Mouse (Mus musculus) left cerebral cortex, adult 2 months (tissue): Measurements from ENCODE around the gene Lrrc4. TPM values are rescaled to one million over a fixed set of nuclear protein-coding genes. Genes with fewer than 3 reads are reported as not detected.

Experiments used
- DNase-seq, 2 experiments: peaks; one replicate each; pipeline ENCODE4 v3.0.0; 2021 to 2022; ENCODE audit warnings: low spot score in 2 of 2, mixed read lengths in 1 of 2; ENCODE audit errors: extremely low spot score in 1 of 2
- H3K27ac ChIP-seq: fragments of 200-600 bp; 2 replicates; pipeline ENCODE4 v1.8.1; 2022
- H3K4me3 ChIP-seq: fragments of 200-600 bp; 2 replicates; pipeline ENCODE4 v1.8.1; 2022
- CTCF ChIP-seq: fragments of 200-600 bp; IDR thresholded peaks from 2 replicates; pipeline ENCODE4 v1.8.1; 2022; ENCODE audit warnings: antibody characterized with exemption, mild to moderate bottlenecking, moderate library complexity
- intact Hi-C: fragments of 180-260 bp; cut with DNase I; formaldehyde crosslinking; loops from one replicate; pipeline ENCODE4 v1.15.1; 2025
- total RNA-seq, 2 experiments: library from RNA; stranded (reverse); gene quantifications; 2 replicates each; pipeline ENCODE4 v1.2.3; 2021

Gene Lrrc4
- total RNA-seq, 2 experiments from 2014 or later: 105 to 111 TPM

DNA sequence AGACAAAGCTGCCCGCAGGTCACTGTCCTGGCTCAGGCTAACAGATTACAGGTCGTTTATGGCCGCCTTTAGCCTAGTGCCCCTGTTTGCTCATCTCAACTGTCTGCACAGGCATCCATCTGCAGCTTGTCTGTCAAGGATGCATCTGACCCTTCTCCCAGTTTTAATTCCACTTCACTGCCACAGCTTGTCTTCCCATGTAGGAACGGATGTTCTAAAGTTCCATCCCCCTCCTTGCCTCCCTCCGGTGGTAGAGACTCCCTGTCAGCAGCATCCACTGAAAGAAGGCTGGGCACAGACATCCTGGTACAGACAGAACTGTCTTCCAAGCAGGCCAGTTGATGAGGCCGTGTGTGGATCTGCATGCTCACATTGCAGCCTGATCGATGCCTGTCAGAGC is 20.8 kb upstream of the Lrrc4 start:
- H3K4me3 ChIP-seq: no peak overlapping the region
- H3K27ac ChIP-seq: no peak overlapping the region
- intact Hi-C loops: no loop called here
- TF ChIP-seq CTCF: no peak
- no peak for DNase-seq

DNA sequence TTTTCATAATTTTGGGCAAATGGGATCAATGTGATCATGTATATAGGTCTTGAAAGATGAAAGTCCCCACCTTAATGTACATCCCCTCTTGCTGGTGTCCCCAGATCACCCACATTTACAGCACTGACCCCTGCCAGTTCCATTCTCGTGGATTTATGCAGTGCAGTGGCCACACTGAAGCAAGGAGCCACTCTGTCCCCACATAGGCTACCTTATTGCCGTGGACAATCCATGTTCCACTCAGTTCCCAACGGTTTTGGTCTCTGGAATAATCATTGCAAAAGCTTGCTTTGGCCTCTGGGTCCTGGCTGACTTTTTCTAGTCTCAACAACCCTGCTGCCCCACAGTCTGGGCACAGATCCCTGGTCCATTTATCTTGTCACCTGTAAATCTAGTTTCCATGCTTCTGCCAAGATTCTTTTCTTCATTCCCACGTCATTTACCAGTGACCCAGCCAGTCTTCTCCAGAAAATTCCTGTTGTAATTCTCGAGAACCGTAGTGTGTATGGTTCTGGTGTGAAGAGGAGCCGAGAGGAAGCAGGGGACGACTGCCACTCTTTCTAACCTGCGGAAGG is 18.9 kb upstream of the Lrrc4 start:
- intact Hi-C loops: no loop called here
- no peak for TF ChIP-seq CTCF
- H3K27ac ChIP-seq: no peak overlapping the region
- no peak overlapping the region for H3K4me3 ChIP-seq
- DNase-seq: no peak

DNA sequence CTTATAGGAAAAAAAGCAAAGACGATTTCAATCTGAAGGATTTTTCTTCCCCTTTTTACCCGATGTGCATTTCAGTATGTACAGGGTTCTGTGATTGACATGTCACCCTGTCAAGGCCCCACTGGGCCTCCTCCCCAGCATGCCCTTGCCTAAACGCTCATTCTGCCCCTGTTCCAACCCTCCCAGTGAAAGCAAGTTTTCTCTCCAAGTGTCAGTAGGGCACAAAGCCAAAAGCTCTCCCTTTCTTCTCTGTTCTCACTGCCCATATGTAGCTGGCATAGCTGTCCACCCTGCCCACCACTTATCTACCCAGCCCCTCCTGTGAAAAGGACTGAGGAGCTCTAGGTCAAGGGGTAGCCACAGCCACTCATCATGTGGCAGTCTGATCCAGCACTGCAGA is 17.8 kb upstream of the Lrrc4 start:
- no peak for TF ChIP-seq CTCF
- intact Hi-C loops: no loop called here
- no peak for DNase-seq
- H3K27ac ChIP-seq: no peak overlapping the region
- H3K4me3 ChIP-seq: no peak overlapping the region

DNA sequence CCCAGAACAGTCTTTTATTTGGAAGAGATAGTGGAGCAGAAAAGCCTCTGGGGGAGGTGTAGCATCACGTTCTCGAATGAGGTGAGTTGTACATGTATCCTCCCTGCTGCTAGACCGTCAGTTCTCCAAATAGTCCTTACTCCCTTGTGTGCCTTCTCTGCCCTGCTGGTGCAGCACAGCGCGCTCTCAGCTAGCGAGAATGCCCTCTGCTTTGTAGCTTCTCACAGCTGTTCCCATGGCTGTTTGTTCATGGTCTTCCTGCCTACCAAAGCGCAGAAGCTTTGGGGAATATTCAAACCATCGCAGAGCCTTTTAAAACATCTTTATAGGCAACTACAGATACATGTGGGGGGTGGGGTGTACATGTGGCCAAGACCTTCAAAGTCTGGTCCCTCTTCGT is 17.3 kb upstream of the Lrrc4 start:
- no peak overlapping the region for H3K4me3 ChIP-seq
- DNase-seq: no peak
- intact Hi-C loops: no loop called here
- no peak overlapping the region for H3K27ac ChIP-seq
- no peak for TF ChIP-seq CTCF

DNA sequence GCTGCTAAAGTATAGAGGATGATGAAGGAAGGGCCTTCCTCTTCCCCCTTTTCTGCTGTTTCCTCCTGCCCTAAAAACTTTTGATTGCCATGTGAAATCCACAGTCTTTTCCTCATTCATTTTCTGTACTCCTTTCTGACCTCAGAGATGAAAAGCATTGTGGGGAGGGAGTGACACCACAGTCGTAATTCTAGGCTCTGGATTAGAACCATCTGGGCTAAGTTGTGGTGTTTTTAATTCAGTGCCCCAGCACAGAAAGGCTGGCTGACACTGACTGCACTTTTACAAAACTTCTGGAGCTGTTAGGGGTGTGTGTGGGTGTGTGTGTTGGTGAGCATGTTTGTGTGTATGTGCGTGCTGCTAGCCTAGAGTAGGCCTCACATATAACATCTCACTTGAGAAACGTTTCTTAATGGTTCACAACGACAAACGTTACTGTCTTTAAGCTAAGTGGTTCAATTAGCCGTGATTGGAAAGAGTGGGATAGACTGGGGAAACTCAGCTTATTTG is 16.8 kb upstream of the Lrrc4 start:
- no peak for TF ChIP-seq CTCF
- intact Hi-C loops: no loop called here
- DNase-seq: no peak
- Histone ChIP-seq H3K4me3 (no peak overlapping the region), H3K27ac (no peak overlapping the region)

DNA sequence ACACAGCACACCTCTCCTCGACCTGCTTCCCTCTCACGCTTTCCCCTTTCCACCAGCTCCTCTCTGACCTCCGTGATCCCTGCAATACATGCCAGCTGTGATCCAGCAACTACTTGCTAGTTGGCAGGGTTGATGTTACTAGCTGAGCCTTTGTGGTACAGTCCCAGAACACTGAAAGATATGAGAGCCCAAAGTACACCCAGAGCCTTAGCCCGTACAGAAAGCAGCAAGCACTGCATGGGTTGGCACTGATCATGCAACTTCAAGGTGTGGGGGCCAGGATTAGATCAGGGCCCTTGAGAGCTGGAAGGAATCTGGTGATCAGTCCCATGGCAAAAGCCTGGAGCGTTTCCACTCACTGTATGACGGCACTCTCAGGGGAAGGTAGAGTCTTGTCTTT is 16.1 kb upstream of the Lrrc4 start:
- Histone ChIP-seq H3K27ac (no peak overlapping the region), H3K4me3 (no peak overlapping the region)
- no peak for DNase-seq
- no peak for TF ChIP-seq CTCF
- intact Hi-C loops: no loop called here

DNA sequence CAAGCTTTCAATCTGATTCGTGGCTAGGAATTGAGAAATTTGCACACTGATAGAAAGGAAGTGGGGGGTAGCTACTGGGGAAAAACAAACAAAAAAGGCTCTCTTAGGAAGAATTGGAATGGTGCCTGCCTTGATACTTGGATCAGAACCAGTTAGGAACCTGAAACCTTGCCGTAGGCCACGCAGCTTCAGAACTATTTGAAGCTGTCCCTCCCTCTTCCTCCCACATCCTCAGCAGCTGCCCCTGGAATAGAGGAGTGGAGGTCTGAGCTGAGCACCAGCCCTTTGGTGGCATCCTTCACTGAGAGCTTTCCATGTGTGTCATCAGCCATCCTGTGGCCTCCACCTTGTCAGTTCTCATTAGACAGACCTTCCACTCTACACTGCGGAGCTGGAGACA is 14.1 kb upstream of the Lrrc4 start:
- DNase-seq: no peak
- TF ChIP-seq CTCF: no peak
- Histone ChIP-seq H3K27ac (no peak overlapping the region), H3K4me3 (no peak overlapping the region)
- intact Hi-C loops: no loop called here

DNA sequence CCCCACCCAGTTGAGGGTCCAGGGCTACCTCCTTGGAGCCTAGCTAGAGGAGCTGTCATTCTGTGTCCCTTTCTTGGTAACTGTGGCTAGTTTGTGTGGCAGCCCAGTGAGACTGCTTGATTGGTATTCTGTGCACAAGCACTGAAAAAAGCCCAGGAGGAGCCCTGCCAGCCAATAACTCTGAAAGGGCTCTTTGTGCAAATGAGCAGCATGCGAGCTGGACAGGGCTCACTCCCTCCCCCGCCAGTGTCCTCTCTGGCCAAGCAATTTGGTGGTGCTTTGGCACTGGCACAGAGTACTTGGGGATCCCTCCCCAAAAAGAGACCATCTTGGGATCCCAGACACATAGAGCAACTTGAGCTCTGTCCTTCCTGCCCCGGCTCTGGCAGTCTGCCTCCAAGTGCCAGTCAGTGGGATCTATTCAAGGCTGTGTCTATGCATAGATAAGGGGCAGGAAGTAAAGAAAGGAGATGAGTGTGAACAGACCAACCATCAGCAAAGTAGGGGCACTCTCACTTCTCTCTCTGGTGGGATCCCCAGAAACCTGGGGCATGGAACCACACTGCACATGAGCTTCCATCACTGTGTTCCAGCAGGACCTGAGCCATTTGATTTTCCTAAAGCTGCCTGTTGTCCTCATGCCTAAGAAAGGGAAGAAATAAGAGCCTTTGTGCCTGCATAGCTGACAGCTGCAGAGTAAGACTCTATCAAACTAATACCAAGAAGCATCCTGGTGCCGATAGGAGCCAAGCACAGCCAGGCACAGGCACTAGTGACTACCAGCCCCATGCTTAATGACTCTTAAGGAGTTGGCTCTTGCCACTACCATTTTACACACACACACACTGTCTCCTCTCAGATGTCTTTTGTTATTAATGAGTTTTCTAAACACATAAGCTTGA is 11.1 kb upstream of the Lrrc4 start:
- DNase-seq: peak in 1 of 2 experiments; percentile 67
- intact Hi-C loops: no loop called here
- no peak overlapping the region for H3K4me3 ChIP-seq
- H3K27ac ChIP-seq: peak overlapping the region; percentile 61
- no peak for TF ChIP-seq CTCF

DNA sequence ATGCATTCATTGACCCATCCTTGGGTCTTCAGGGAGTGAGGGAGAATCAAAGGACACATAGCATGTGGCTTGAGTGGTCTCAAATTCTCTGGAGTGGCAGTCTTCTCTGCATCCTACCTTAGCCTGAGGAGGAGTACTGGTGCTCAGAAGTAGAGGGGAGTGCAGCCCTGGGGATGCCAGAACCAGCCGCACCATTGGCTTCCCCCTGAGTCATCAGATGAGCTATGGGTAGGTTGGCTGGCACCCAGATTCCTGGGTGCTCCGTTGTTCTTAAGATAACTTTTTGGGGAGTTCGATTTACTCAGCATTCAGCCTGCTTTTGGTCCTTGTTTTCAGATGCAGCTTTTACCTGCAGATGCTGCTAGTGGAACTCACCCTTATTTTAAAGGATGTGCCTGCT is 10.0 kb upstream of the Lrrc4 start:
- H3K27ac ChIP-seq: peak overlapping the region; percentile 28; the same call in 1 of the 2 replicates
- no peak overlapping the region for H3K4me3 ChIP-seq
- DNase-seq: no peak
- TF ChIP-seq CTCF: no peak
- intact Hi-C loops: no loop called here

DNA sequence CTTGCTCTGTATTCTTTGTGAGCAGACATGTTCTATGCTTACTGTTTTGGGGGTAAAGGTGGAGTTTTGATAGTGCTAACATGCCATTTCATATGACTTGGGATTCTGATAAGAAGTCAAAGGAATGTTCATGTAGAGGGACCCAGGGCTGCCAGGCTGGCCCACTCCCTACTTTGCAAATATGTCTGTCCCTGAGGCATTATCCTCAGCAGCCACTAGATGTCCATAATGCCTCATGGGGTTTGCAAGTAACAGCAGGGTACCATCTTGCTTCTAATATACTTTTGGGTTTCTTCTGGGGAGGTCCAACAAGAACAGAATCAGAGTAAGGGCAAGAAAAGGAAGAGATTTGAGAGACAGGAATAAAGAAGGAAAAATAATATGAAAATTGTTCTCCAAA is 5.1 kb upstream of the Lrrc4 start:
- TF ChIP-seq CTCF: peak; percentile 71
- intact Hi-C loops: loop anchor here (5.0 kb wide), 1 partner anchor 36 kb away; no protein-coding TSS in a partner anchor

DNA sequence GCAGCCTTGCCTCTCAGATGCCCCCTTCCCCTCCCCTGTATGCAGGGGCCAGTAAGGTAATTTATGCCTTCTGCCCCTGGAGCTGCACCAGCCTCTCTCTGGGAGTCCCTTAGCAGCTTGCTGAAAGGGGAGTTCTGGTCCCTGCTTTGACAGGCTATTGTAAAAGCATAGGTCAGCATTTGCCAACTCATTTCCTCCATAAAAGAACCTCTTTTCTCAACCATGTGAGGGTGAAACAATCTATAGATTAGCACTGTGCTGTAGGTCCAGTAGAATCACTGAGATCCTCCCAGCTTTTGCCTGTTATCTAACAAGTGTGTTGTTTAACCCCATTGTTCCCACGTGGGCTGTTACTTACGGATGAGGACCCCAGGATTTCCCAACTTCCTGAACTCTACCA is 2.5 kb upstream of the Lrrc4 start:
- Histone ChIP-seq H3K4me3 (peak overlapping the region; percentile 95), H3K27ac (peak overlapping the region; percentile 99)
- intact Hi-C loops: loop anchor here (2.0 to 5.0 kb wide), 4 partner anchors 127 to 412 kb away; partner anchors contain the start of gene Arf5
- TF ChIP-seq CTCF: no peak
- no peak for DNase-seq

More for the DNA sequence above, 5.1 kb upstream of the Lrrc4 start:
- Histone ChIP-seq H3K4me3 (no peak overlapping the region), H3K27ac (no peak overlapping the region)
- no peak for DNase-seq

DNA sequence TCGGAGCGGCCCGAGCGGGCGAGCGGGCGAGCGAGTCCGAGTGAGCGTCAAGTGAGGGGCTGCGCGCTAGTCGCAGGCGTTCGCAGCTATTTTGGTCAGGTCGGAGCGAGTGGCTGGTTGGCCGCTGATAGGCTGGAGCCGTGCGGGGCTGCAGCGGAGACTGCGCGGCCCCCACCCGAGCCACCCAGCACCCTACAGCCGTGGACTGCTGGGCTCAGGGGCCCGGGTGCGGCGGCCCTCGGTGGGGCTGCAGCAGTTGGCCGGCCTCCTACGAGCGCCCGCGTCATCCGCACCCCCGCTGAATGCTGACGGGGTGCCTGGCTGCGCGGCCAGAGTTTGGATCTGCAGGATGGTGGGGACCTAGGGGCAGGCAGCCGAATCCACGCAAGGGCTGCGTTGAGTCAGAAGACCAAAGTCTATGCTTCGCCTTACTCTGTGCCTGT is 1.9 kb upstream of the Lrrc4 start:
- Histone ChIP-seq H3K27ac (peak overlapping the region; percentile 99), H3K4me3 (peak overlapping the region; percentile 95)
- DNase-seq: peak; percentile 70 to 80
- intact Hi-C loops: loop anchor here (2.0 to 5.0 kb wide), 4 partner anchors 126 to 411 kb away; partner anchors contain the start of gene Arf5
- TF ChIP-seq CTCF: no peak
